Mouse (Mus musculus): ENCODE measurements around the gene Dtd2.

Gene Dtd2

GRCm38 (mm10) chr12:52005877-52006632 is at the start of gene Dtd2:
Dtd2 (minus strand) TSS chr12:52006501.
- peak; percentile 86 to 89 for DNase-seq (ENCODE audit: low spot score in 2 of 2)

- DNase-seq (ENCODE audit: low spot score in 2 of 2), result no peak
Observed at GRCm38 (mm10) chr12:52049324-52049723, 43.0 kb upstream of the Dtd2 start.

- no peak for DNase-seq (ENCODE audit: low spot score in 2 of 2)
Observed at GRCm38 (mm10) chr12:52046371-52046770, 40.1 kb upstream of the Dtd2 start.

- DNase-seq (ENCODE audit: low spot score in 2 of 2), result peak in 1 of 2 experiments; percentile 1
Observed at GRCm38 (mm10) chr12:52042818-52043336, 36.6 kb upstream of the Dtd2 start.

GRCm38 (mm10) chr12:52038352-52038751 is 32.1 kb upstream of the Dtd2 start:
- no peak for DNase-seq (ENCODE audit: low spot score in 2 of 2)

GRCm38 (mm10) chr12:52034956-52035355 is 28.7 kb upstream of the Dtd2 start:
- no peak for DNase-seq (ENCODE audit: low spot score in 2 of 2)

GRCm38 (mm10) chr12:52032276-52032675 is 26.0 kb upstream of the Dtd2 start:
- no peak for DNase-seq (ENCODE audit: low spot score in 2 of 2)

GRCm38 (mm10) chr12:52027963-52028362 is 21.7 kb upstream of the Dtd2 start, which contains the start of gene Gpr33:
Gpr33 (minus strand) TSS chr12:52028063.
- DNase-seq (ENCODE audit: low spot score in 2 of 2), result no peak

GRCm38 (mm10) chr12:52014494-52015029 is 8.3 kb upstream of the Dtd2 start:
- no peak for DNase-seq (ENCODE audit: low spot score in 2 of 2)

GRCm38 (mm10) chr12:52014044-52014443 is 7.7 kb upstream of the Dtd2 start:
- DNase-seq (ENCODE audit: low spot score in 2 of 2), result no peak

GRCm38 (mm10) chr12:52013274-52013673 is 7.0 kb upstream of the Dtd2 start:
- DNase-seq (ENCODE audit: low spot score in 2 of 2), result no peak

- DNase-seq (ENCODE audit: low spot score in 2 of 2), result no peak
Observed at GRCm38 (mm10) chr12:52012159-52012558, 5.9 kb upstream of the Dtd2 start.

GRCm38 (mm10) chr12:52010630-52010961 is 4.3 kb upstream of the Dtd2 start:
- DNase-seq (ENCODE audit: low spot score in 2 of 2), result no peak

- DNase-seq (ENCODE audit: low spot score in 2 of 2), result no peak
Observed at GRCm38 (mm10) chr12:52009928-52010629, 3.8 kb upstream of the Dtd2 start.

- no peak for DNase-seq (ENCODE audit: low spot score in 2 of 2)
Observed at GRCm38 (mm10) chr12:52006633-52006994, 313 bp upstream of the Dtd2 start.

GRCm38 (mm10) chr12:52002746-52003145 is 3.6 kb downstream of the Dtd2 start:
- no peak for DNase-seq (ENCODE audit: low spot score in 2 of 2)

- DNase-seq (ENCODE audit: low spot score in 2 of 2), result peak; percentile 23 to 36
Observed at GRCm38 (mm10) chr12:52001544-52001943, 4.8 kb downstream of the Dtd2 start.

- DNase-seq (ENCODE audit: low spot score in 2 of 2), result no peak
Observed at GRCm38 (mm10) chr12:51998366-51998932, 7.9 kb downstream of the Dtd2 start.

- DNase-seq (ENCODE audit: low spot score in 2 of 2), result no peak
Observed at GRCm38 (mm10) chr12:51995738-51996536, 10.4 kb downstream of the Dtd2 start.

- no peak for DNase-seq (ENCODE audit: low spot score in 2 of 2)
Observed at GRCm38 (mm10) chr12:51990629-51991028, 15.7 kb downstream of the Dtd2 start.

GRCm38 (mm10) chr12:51988536-51988935 is 17.8 kb downstream of the Dtd2 start:
- DNase-seq (ENCODE audit: low spot score in 2 of 2), result no peak

GRCm38 (mm10) chr12:51985826-51986225 is 20.5 kb downstream of the Dtd2 start:
- no peak for DNase-seq (ENCODE audit: low spot score in 2 of 2)

Data from right cerebral cortex, postnatal 36 days (tissue).